Mouse (Mus musculus) myocyte (in vitro differentiated cells): ENCODE data around the gene Hsd17b14.

Source experiments
- CEBPB ChIP-seq: IDR thresholded peaks from 2 replicates; pipeline ENCODE4 v1.6.1; 2011; ENCODE audit warnings: mild to moderate bottlenecking, moderate library complexity; ENCODE audit not compliant: poor library complexity, insufficient read depth, severe bottlenecking
- E2F4 ChIP-seq: IDR thresholded peaks from one replicate; pipeline ENCODE4 v1.6.1; 2011; ENCODE audit warnings: mild to moderate bottlenecking, control low read depth, moderate library complexity; ENCODE audit not compliant: insufficient read depth
- MAX ChIP-seq: IDR thresholded peaks from one replicate; pipeline ENCODE4 v1.6.1; 2011; ENCODE audit warnings: low read depth, mild to moderate bottlenecking, control low read depth
- MYOD1 ChIP-seq, 3 experiments: IDR thresholded peaks; one replicate each; pipeline ENCODE4 v1.6.1; 2011; ENCODE audit warnings: control low read depth in 2 of 3, low read depth in 2 of 3, mild to moderate bottlenecking in 2 of 3, moderate library complexity in 1 of 3; ENCODE audit not compliant: insufficient read length in 2 of 3, control insufficient read depth in 1 of 3
- MYOG ChIP-seq, 3 experiments: IDR thresholded peaks; one replicate each; pipeline ENCODE4 v1.6.1; 2011; ENCODE audit warnings: control low read depth in 2 of 3, low read depth in 2 of 3, mild to moderate bottlenecking in 2 of 3; ENCODE audit not compliant: insufficient read length in 2 of 3, control insufficient read depth in 1 of 3, insufficient read depth in 1 of 3
- POLR2A ChIP-seq: IDR thresholded peaks from one replicate; pipeline ENCODE4 v1.6.1; 2011; ENCODE audit warnings: low read depth, mild to moderate bottlenecking, control low read depth, moderate library complexity; ENCODE audit not compliant: insufficient read length
- POLR2AphosphoS2 ChIP-seq: IDR thresholded peaks from one replicate; pipeline ENCODE4 v1.6.1; 2011; ENCODE audit warnings: low read depth, control low read depth; ENCODE audit not compliant: insufficient read length
- TCF12 ChIP-seq: IDR thresholded peaks from one replicate; pipeline ENCODE4 v1.6.1; 2011; ENCODE audit warnings: mild to moderate bottlenecking, control low read depth; ENCODE audit not compliant: poor library complexity, insufficient read depth, severe bottlenecking

DNA sequence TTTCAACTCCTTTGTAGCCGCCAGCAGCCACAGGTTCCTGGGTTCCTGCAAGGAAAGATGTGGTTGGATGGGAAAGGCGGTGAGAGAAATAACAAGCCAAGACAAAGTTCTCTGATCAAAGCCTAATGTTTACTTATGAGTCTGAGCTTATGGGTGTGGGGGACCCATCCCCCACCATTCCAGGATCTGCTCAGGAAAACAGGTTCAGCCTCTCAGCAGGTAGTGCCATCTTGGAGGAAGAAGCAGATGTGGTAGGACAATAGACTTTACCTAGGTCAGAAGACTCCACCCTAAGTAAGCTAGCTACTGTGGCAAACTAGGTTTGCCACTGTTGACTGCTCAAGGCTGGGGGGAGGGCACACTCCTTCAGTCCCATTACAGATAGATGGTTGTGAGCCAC lies 10.1 kb downstream of the Hsd17b14 start:
- no peak for TF ChIP-seq E2F4
- no peak for TF ChIP-seq CEBPB
- no peak for TF ChIP-seq MAX
- TF ChIP-seq POLR2A: no peak
- TF ChIP-seq POLR2AphosphoS2: no peak
- no peak for TF ChIP-seq TCF12
- no peak for TF ChIP-seq MYOD1 (IDR thresholded peaks at IDR 0.05; ENCODE audit: control insufficient read depth in 1 of 3, insufficient read length in 2 of 3, low read depth in 2 of 3)
- TF ChIP-seq MYOG (IDR thresholded peaks at IDR 0.05; ENCODE audit: control insufficient read depth in 1 of 3, insufficient read depth in 1 of 3, insufficient read length in 2 of 3, low read depth in 2 of 3): no peak
